Mouse (Mus musculus) ES-E14 (cell line): Measurements from ENCODE around the gene Sun2.

ENCODE experiments used
- HCFC1 ChIP-seq: IDR thresholded peaks from 2 replicates; pipeline ENCODE4 v1.6.1; 2012; ENCODE audit warnings: low read length, inconsistent platforms, borderline replicate concordance; ENCODE audit not compliant: insufficient read depth
- ZC3H11A ChIP-seq: IDR thresholded peaks from 2 replicates; pipeline ENCODE4 v1.6.1; 2012; ENCODE audit warnings: low read depth, mild to moderate bottlenecking, inconsistent platforms, low read length, borderline replicate concordance

DNA sequence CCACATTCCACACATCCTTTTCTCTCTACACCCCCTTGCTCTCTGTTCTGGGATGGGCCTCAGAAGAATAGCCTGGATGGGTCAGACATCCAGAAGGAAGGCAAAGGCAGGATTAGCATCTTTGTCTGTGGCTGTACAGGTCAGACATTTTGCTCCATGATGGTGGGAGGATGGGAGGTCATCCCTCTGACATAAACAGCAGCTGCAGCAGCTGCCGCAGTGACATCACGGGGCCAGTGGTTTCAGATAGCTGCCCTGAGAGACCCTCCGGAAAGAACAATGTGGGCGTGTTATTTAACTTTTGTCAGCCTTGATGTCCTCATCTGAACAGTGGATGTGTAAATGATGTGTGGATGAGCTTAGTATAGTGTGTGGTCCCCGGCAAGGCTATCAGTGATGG lies 3.5 kb upstream of the Sun2 start:
- TF ChIP-seq ZC3H11A (no peak), HCFC1 (no peak)
